Mouse (Mus musculus): ENCODE data around the gene F830045P16Rik. TPM values are rescaled to one million over a fixed set of nuclear protein-coding genes. Genes with fewer than 3 reads are reported as not detected.
A peak's percentile ranks its signal among the peaks of the same experiment; 100 is the strongest.
"Not testable (repeated sequence)": the region's sequence is repeated elsewhere in the genome, so short reads cannot be mapped to it uniquely, and the experiment has no call there.

The F830045P16Rik gene
- polyA plus RNA-seq, 1 experiment from 2014 or later: not detected

DNA sequence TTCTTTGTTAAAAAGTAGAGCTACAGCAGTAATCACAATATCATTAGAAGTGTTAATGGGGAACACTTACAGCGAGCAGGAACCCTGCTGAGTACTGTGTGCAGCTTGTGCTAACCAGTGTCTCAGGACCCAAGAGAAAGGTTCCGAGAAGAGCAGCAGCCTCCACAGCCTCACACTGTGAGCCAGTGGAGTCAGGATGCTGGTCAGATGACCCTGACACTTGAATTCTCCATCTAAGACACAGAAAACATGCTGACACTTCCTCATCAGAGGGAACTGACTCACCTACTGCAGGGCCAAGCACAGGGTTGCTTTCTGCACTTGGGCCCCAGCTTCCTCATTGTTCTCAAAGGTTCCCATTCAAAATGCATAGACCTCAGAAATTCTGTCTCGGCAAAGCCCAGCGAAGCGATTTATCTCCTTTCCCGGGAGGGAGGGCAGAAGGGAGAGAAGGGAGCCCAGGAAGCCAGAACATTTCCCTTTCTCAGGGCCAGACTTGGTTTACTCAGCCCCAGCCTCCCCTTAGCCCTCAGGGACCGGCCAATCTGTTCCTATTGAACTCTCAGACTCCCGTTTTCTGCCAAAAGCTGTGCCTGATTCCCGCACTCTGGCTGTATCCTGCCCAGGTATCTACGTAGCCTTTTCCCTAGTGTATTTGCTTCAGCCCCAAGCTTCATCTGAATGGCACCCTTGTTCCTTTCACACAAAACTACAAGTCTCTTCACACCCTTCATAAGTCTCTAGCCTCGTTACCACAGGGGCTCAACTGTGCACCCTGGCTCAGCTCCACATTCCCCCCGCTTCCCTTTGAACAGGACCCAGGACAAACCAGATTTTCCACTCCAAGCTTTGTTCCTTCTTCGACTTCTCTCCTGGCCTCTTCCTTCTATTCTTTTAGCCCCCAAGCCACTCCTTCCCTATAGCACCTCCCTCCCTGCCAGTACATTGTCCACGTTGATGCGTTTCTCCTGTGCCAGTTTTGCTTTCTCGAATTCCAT, 21.2 kb downstream of the F830045P16Rik start:
- no peak for ATAC-seq (ENCODE audit: insufficient number of reproducible peaks, insufficient read depth, low FRiP score, low read depth)
- Histone ChIP-seq H3K9ac (ENCODE audit: low read length) (no peak overlapping the region), H3K27ac (replicated peaks in 1 of 2; ENCODE audit: control insufficient read depth in 1 of 2, insufficient read depth in 1 of 2, low read depth in 2 of 2, low read length in 2 of 2) (0 out of 4 replicates have a peak overlapping the region, but pooled peaks of 1 of the 2 experiments have one; percentile 34), H3K9me3 (ENCODE audit: control insufficient read depth, low read length) (no peaks in the 10 kb centered on the region), H3K27me3 (ENCODE audit: control insufficient read depth, insufficient read depth, low read length) (no peaks in the 10 kb centered on the region), H3K4me1 (ENCODE audit: control insufficient read depth in 2 of 2, insufficient read depth in 2 of 2, low read length in 2 of 2) (peaks cover 18 to 26% of the 10 kb centered on the region in 2 experiments), H3K36me3 (ENCODE audit: control insufficient read depth, insufficient read depth, low read length) (no peaks in the 10 kb centered on the region), H3K4me3 (ENCODE audit: control insufficient read depth in 1 of 2, insufficient read depth in 1 of 2, low read depth in 1 of 2, low read length in 2 of 2) (no peak overlapping the region), H3K4me2 (ENCODE audit: low read length) (no peak overlapping the region)
- 66% methylated on average over 16 of the region's 16 CpGs for WGBS

DNA sequence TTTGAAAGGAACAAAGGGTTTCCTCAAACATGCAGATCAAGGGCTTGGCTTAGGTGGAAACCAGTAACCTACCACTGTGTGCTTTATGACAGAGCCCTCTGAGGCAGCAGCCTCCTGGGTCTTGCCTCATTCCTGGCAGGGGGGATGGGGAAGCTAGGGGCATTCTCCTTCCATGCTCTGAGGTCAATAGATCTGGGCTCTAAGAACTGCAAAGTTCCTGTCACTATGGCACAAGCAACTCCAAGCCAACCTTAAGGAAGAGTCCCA, 22.1 kb downstream of the F830045P16Rik start:
- no peaks in the 10 kb centered on the region for H3K36me3 ChIP-seq (ENCODE audit: control insufficient read depth, insufficient read depth, low read length)
- no peaks in the 10 kb centered on the region for H3K9me3 ChIP-seq (ENCODE audit: control insufficient read depth, low read length)
- peak overlapping the region in 1 of 2 experiments; percentile 39; a peak in 1 of 4 replicates for H3K27ac ChIP-seq (replicated peaks in 1 of 2; ENCODE audit: control insufficient read depth in 1 of 2, insufficient read depth in 1 of 2, low read depth in 2 of 2, low read length in 2 of 2)
- H3K9ac ChIP-seq (ENCODE audit: low read length): no peak overlapping the region
- no peak overlapping the region for H3K4me2 ChIP-seq (ENCODE audit: low read length)
- peaks cover 18 to 26% of the 10 kb centered on the region in 2 experiments for H3K4me1 ChIP-seq (ENCODE audit: control insufficient read depth in 2 of 2, insufficient read depth in 2 of 2, low read length in 2 of 2)
- peak; percentile 17; the same call in 1 of the 2 replicates for ATAC-seq (ENCODE audit: insufficient number of reproducible peaks, insufficient read depth, low FRiP score, low read depth)
- H3K4me3 ChIP-seq (ENCODE audit: control insufficient read depth in 1 of 2, insufficient read depth in 1 of 2, low read depth in 1 of 2, low read length in 2 of 2): no peak overlapping the region
- H3K27me3 ChIP-seq (ENCODE audit: control insufficient read depth, insufficient read depth, low read length): no peaks in the 10 kb centered on the region

DNA sequence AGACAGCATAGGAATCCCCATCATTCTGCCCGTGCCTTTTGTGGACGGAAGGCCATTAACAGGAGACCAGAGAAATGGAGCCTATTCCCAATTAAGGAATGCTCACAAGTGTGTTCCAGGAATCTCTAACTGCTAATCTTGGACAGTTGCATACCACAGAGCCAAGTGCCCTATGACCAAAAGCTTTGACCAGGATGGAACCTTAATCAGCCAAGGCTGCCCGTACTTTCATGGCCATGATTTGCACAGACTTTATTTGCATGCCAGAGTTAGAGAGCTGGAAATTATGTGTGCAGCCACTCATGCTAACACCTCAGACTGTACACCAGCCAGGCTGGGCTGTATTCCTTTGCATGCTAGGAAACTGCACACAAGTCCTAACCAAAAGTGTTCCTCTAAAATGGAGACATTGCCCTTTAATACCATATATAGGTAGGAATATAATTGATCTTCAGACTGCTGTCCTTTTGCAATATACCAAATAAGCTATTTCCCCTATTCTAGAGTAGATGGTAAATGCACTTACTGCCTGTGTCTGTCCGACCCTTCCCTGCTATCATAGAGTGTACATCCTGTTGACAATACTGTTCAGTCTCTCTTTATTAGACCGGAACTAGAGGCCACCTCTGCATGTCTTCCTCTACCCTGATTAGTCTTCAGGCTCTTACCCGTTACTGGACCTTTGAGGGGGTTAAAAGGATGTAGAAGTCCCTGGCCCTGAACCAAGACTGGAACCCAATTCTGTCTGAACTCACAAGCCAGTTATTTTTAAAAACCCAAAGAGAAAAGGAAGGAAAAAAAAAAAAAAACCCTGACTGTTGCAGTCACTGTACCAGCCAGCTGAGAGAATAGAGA, 22.6 kb downstream of the F830045P16Rik start:
- Histone ChIP-seq H3K9ac (ENCODE audit: low read length) (no peak overlapping the region), H3K4me3 (ENCODE audit: control insufficient read depth in 1 of 2, insufficient read depth in 1 of 2, low read depth in 1 of 2, low read length in 2 of 2) (no peak overlapping the region), H3K9me3 (ENCODE audit: control insufficient read depth, low read length) (no peaks in the 10 kb centered on the region), H3K4me2 (ENCODE audit: low read length) (no peak overlapping the region), H3K27me3 (ENCODE audit: control insufficient read depth, insufficient read depth, low read length) (no peaks in the 10 kb centered on the region), H3K36me3 (ENCODE audit: control insufficient read depth, insufficient read depth, low read length) (no peaks in the 10 kb centered on the region), H3K4me1 (ENCODE audit: control insufficient read depth in 2 of 2, insufficient read depth in 2 of 2, low read length in 2 of 2) (peaks cover 18 to 26% of the 10 kb centered on the region in 2 experiments), H3K27ac (replicated peaks in 1 of 2; ENCODE audit: control insufficient read depth in 1 of 2, insufficient read depth in 1 of 2, low read depth in 2 of 2, low read length in 2 of 2) (0 out of 4 replicates have a peak overlapping the region, but pooled peaks of 1 of the 2 experiments have one; percentile 27)
- ATAC-seq (ENCODE audit: insufficient number of reproducible peaks, insufficient read depth, low FRiP score, low read depth): 0 out of 2 replicates have a peak, but pooled peaks have one; percentile 47
- WGBS: 52% methylated on average over 6 of the region's 6 CpGs

DNA sequence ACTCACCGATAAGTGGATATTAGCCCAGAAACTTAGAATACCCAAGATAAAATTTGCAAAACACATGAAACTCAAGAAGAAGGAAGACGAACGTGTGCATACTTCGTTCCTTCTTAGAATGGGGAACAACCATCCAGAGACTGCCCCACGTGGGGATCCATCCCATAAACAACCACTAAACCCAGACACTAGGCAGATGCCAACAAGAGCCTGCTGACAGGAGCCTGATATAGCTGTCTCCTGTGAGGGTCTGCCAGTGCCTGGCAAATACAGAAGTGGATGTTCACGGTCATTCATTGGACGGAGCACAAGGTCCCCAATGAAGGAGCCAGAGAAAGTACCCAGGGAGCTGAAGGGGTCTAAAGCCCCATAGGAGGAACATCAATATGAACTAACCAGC, 24.3 kb downstream of the F830045P16Rik start:
- WGBS: 30% methylated on average over 7 of the region's 7 CpGs
- H3K4me3 ChIP-seq (ENCODE audit: control insufficient read depth in 1 of 2, insufficient read depth in 1 of 2, low read depth in 1 of 2, low read length in 2 of 2); H3K9me3 ChIP-seq (ENCODE audit: control insufficient read depth, low read length); H3K27me3 ChIP-seq (ENCODE audit: control insufficient read depth, insufficient read depth, low read length); H3K36me3 ChIP-seq (ENCODE audit: control insufficient read depth, insufficient read depth, low read length); ATAC-seq (ENCODE audit: insufficient number of reproducible peaks, insufficient read depth, low FRiP score, low read depth); H3K27ac ChIP-seq (replicated peaks in 1 of 2; ENCODE audit: control insufficient read depth in 1 of 2, insufficient read depth in 1 of 2, low read depth in 2 of 2, low read length in 2 of 2); H3K9ac ChIP-seq (ENCODE audit: low read length): not testable (repeated sequence)
- H3K4me1 ChIP-seq (ENCODE audit: control insufficient read depth in 2 of 2, insufficient read depth in 2 of 2, low read length in 2 of 2): peaks cover 18 to 26% of the 10 kb centered on the region in 2 experiments
- 0 out of 2 replicates have a peak overlapping the region, but pooled peaks have one; percentile 1 for H3K4me2 ChIP-seq (ENCODE audit: low read length)

DNA sequence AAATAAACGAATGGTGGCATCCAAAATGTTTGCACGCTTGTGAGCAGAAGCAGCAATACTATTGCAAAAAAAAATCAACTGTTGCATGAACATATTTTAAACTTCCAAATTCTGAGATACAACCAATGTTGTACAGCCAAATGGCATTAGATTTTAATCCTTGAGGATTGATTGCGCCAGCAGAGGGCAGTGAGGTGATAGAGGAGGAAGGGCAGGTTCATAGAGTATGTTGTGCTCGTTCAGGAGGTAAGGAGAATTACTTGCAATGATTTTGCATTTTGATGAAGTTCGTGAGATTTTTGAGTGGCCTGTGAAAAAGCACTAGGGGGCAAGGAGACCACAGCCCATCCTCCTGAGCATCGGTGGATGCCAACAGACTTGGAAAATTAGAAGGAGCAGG, 33.8 kb downstream of the F830045P16Rik start:
- no peaks in the 10 kb centered on the region for H3K27me3 ChIP-seq (ENCODE audit: control insufficient read depth, insufficient read depth, low read length)
- H3K36me3 ChIP-seq (ENCODE audit: control insufficient read depth, insufficient read depth, low read length): no peaks in the 10 kb centered on the region
- H3K9ac ChIP-seq (ENCODE audit: low read length): no peak overlapping the region
- no peaks in the 10 kb centered on the region for H3K4me1 ChIP-seq (ENCODE audit: control insufficient read depth in 2 of 2, insufficient read depth in 2 of 2, low read length in 2 of 2)
- H3K4me3 ChIP-seq (ENCODE audit: control insufficient read depth in 1 of 2, insufficient read depth in 1 of 2, low read depth in 1 of 2, low read length in 2 of 2): no peak overlapping the region
- H3K4me2 ChIP-seq (ENCODE audit: low read length): no peak overlapping the region
- H3K9me3 ChIP-seq (ENCODE audit: control insufficient read depth, low read length): no peaks in the 10 kb centered on the region
- H3K27ac ChIP-seq (replicated peaks in 1 of 2; ENCODE audit: control insufficient read depth in 1 of 2, insufficient read depth in 1 of 2, low read depth in 2 of 2, low read length in 2 of 2): no peak overlapping the region
- 18% methylated on average over 6 of the region's 6 CpGs for WGBS
- no peak for ATAC-seq (ENCODE audit: insufficient number of reproducible peaks, insufficient read depth, low FRiP score, low read depth)

DNA sequence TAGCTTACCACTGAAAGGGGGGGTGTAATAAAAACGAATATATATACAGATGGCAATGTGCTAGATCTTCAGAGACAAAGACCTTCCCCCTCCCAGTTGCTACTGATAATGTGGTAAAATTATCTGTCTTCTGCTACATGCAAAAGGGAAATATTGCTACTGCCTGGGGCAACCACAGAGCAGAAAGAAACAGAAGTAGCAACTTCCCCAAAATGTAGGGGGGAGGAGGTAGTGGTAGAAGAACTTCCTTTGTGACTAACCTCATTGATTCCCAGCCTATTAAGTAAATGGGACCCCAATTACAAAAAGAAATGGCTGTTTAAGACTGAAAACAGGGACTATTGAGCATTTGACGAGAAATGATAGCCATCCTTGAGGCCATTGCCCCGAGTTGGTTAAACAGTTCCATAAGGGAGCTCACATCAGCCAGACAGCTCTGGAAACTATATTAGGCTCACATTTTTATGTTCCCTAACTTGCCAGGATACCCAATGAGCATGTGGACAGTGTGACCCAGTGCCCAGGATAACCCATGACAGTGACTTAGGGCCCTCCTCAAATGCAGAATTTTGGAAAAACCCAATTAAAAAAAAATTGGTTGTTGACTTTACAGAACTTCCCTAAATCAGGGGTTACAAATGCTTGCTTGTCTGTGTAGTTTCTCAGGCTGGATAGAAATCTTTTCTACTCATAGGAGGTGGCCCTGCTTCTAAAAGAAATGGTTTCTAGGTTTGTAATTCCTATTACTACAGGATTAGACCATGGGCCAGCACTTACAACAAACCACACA, 46.7 kb downstream of the F830045P16Rik start:
- 66% methylated on average over 3 of the region's 3 CpGs for WGBS

DNA sequence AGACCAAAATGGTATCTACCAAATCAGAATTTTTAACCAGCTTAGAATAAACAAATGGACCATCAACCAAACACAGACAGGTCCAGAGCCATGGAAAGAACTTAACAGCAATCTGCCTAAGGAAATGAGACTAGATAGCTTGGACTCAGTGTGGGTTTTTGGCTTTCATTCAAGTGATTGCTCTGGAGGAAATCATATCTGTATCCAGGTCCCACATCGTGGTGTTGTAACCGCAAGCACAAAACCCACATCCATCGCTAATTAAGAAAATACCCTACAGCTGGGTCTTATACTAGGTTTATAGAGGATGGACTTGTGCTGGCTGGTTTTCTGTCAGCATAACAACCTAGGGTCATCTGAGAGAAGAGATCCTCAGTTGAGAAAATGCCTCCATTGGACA, 53.3 kb downstream of the F830045P16Rik start:
- no peaks in the 10 kb centered on the region for H3K9me3 ChIP-seq (ENCODE audit: control insufficient read depth, low read length)
- H3K4me2 ChIP-seq (ENCODE audit: low read length): no peak overlapping the region
- H3K4me1 ChIP-seq (ENCODE audit: control insufficient read depth in 2 of 2, insufficient read depth in 2 of 2, low read length in 2 of 2): no peaks in the 10 kb centered on the region
- no peaks in the 10 kb centered on the region for H3K36me3 ChIP-seq (ENCODE audit: control insufficient read depth, insufficient read depth, low read length)
- WGBS: 77% methylated on average over 3 of the region's 3 CpGs
- ATAC-seq (ENCODE audit: insufficient number of reproducible peaks, insufficient read depth, low FRiP score, low read depth): no peak
- no peak overlapping the region for H3K4me3 ChIP-seq (ENCODE audit: control insufficient read depth in 1 of 2, insufficient read depth in 1 of 2, low read depth in 1 of 2, low read length in 2 of 2)
- H3K27ac ChIP-seq (replicated peaks in 1 of 2; ENCODE audit: control insufficient read depth in 1 of 2, insufficient read depth in 1 of 2, low read depth in 2 of 2, low read length in 2 of 2): no peak overlapping the region
- H3K9ac ChIP-seq (ENCODE audit: low read length): no peak overlapping the region
- no peaks in the 10 kb centered on the region for H3K27me3 ChIP-seq (ENCODE audit: control insufficient read depth, insufficient read depth, low read length)

More for the DNA sequence above, 46.7 kb downstream of the F830045P16Rik start:
- Histone ChIP-seq H3K9me3 (ENCODE audit: control insufficient read depth, low read length) (no peaks in the 10 kb centered on the region), H3K36me3 (ENCODE audit: control insufficient read depth, insufficient read depth, low read length) (no peaks in the 10 kb centered on the region), H3K4me3 (ENCODE audit: control insufficient read depth in 1 of 2, insufficient read depth in 1 of 2, low read depth in 1 of 2, low read length in 2 of 2) (no peak overlapping the region), H3K27ac (replicated peaks in 1 of 2; ENCODE audit: control insufficient read depth in 1 of 2, insufficient read depth in 1 of 2, low read depth in 2 of 2, low read length in 2 of 2) (no peak overlapping the region), H3K4me2 (ENCODE audit: low read length) (no peak overlapping the region), H3K27me3 (ENCODE audit: control insufficient read depth, insufficient read depth, low read length) (no peaks in the 10 kb centered on the region), H3K9ac (ENCODE audit: low read length) (no peak overlapping the region), H3K4me1 (ENCODE audit: control insufficient read depth in 2 of 2, insufficient read depth in 2 of 2, low read length in 2 of 2) (no peaks in the 10 kb centered on the region)
- ATAC-seq (ENCODE audit: insufficient number of reproducible peaks, insufficient read depth, low FRiP score, low read depth): no peak
